Mouse (Mus musculus) midbrain, embryonic 10.5 days (tissue): ENCODE measurements at regions not wholly inside any gene's neighbourhood (a gene's known extent, or its start where the extent isn't known, plus 50 kb on each side); places are given as distances from the start of the nearest gene placed in this dataset.

Source experiments
- DNase-seq: peaks from one replicate; pipeline ENCODE4 v3.0.0-alpha.2; 2017; ENCODE audit warnings: low spot score
- H3K27ac ChIP-seq: fragments of 300-500 bp; sonication (generic); replicated peaks from 2 replicates; pipeline ENCODE4 v1.5.1; 2016; ENCODE audit warnings: mild to moderate bottlenecking
- H3K27me3 ChIP-seq: fragments of 300-500 bp; sonication (generic); 2 replicates; pipeline ENCODE4 v1.6.1; 2016; ENCODE audit warnings: low read depth, mild to moderate bottlenecking; ENCODE audit not compliant: poor library complexity, severe bottlenecking
- H3K36me3 ChIP-seq: fragments of 300-500 bp; sonication (generic); 2 replicates; pipeline ENCODE4 v1.6.1; 2016; ENCODE audit warnings: mild to moderate bottlenecking, moderate library complexity
- H3K4me1 ChIP-seq: fragments of 300-500 bp; sonication (generic); 2 replicates; pipeline ENCODE4 v1.6.1; 2016
- H3K4me3 ChIP-seq: fragments of 300-500 bp; sonication (generic); 2 replicates; pipeline ENCODE4 v1.5.1; 2016; ENCODE audit warnings: mild to moderate bottlenecking, moderate library complexity
- H3K9me3 ChIP-seq: fragments of 300-500 bp; sonication (generic); replicated peaks from 2 replicates; pipeline ENCODE4 v1.6.1; 2016; ENCODE audit warnings: mild to moderate bottlenecking
- WGBS: fragments of 180-500 bp; shearing (Covaris S2); methylation state at CpG from one replicate; pipeline ENCODE4 v1.1.7; 2016; 5-methylcytosine and 5-hydroxymethylcytosine counted together

- no peaks in the 10 kb centered on the region for H3K36me3 ChIP-seq
- H3K27me3 ChIP-seq, result no peaks in the 10 kb centered on the region
- H3K4me3 ChIP-seq, result no peak overlapping the region
- H3K4me1 ChIP-seq, result no peaks in the 10 kb centered on the region
- no peak overlapping the region for H3K27ac ChIP-seq
- WGBS, result 92% methylated on average over 3 of the region's 3 CpGs
- H3K9me3 ChIP-seq, result no peaks in the 10 kb centered on the region
- no peak for DNase-seq
Measured at GRCm38 (mm10) chr4:105509091-105509490, 280.6 kb upstream of the Gm12728 start.

GRCm38 (mm10) chr4:105510406-105510805 is 279.3 kb upstream of the Gm12728 start:
- DNase-seq, result no peak
- H3K9me3 ChIP-seq, result no peaks in the 10 kb centered on the region
- no peaks in the 10 kb centered on the region for H3K36me3 ChIP-seq
- H3K4me1 ChIP-seq, result no peaks in the 10 kb centered on the region
- no peak overlapping the region for H3K4me3 ChIP-seq
- H3K27me3 ChIP-seq, result no peaks in the 10 kb centered on the region
- WGBS, result 89% methylated on average over 1 of the region's 1 CpGs
- no peak overlapping the region for H3K27ac ChIP-seq

DNA sequence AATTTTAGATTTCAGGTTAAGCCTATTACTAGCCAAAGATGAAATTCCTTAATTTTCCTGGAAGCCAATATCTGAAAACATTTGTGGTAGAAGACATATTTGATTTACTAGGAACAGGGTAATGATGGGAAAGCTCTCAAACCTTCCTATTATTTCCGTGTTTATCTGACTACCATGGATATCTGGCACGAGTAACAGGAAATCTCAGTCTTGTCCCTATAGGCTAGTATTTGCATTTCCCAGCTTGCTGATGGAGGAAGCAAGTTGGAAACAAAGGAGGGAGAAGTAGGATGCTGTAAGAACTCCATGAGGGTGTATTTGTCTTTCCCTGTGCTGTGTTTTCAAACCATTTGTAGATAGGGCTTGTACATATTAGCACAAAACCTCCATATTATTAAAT is 264.5 kb upstream of the Gm12728 start:
- WGBS, result 68% methylated on average over 2 of the region's 2 CpGs
- no peaks in the 10 kb centered on the region for H3K36me3 ChIP-seq
- no peaks in the 10 kb centered on the region for H3K27me3 ChIP-seq
- no peak for DNase-seq
- no peaks in the 10 kb centered on the region for H3K9me3 ChIP-seq
- H3K4me3 ChIP-seq, result no peak overlapping the region
- no peaks in the 10 kb centered on the region for H3K4me1 ChIP-seq
- H3K27ac ChIP-seq, result no peak overlapping the region

DNA sequence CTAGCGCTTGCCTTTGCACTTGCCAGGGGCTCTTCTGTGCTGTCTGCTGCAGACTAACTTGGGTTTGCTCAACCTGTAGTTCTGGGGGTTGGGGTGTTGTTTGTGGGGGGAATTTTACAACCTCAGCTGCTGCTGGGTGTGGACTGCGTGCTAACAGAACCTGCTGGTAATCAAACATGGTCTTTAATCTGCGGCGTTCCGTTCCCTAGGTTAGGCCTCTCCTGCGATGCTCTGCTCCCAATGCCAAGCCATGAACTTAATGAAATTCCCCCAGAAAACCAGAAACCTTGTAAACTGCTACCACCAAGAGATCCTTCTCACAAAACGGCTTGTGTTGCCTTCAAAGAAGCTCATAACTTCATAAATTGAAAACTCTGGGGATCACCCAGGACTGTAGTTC is 262.9 kb upstream of the Gm12728 start:
- no peaks in the 10 kb centered on the region for H3K36me3 ChIP-seq
- H3K9me3 ChIP-seq, result no peaks in the 10 kb centered on the region
- no peak for DNase-seq
- H3K4me1 ChIP-seq, result no peaks in the 10 kb centered on the region
- no peak overlapping the region for H3K4me3 ChIP-seq
- H3K27ac ChIP-seq, result no peak overlapping the region
- no peaks in the 10 kb centered on the region for H3K27me3 ChIP-seq
- WGBS, result 93% methylated on average over 7 of the region's 7 CpGs

DNA sequence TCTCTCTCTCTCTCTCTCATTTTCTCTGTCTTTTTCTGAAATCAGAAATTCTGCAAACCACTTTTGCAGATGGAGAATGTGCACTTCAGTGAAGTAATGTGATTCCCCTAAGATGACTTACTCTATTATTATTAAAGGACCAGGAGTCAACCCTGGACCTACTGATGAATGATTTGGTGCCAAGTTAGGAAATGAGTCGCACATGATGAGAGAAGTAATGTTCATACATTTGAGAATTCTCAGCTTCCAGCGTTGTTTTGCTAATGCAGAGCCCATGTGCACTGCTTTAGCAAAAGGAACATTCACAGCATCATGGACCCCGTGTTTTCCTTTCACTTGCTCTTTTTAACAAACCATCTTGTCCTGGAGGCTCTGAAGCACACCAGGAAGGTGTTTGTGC is 262.4 kb upstream of the Gm12728 start:
- no peak overlapping the region for H3K27ac ChIP-seq
- no peaks in the 10 kb centered on the region for H3K4me1 ChIP-seq
- 87% methylated on average over 3 of the region's 3 CpGs for WGBS
- no peak overlapping the region for H3K4me3 ChIP-seq
- no peak for DNase-seq
- H3K9me3 ChIP-seq, result no peaks in the 10 kb centered on the region
- no peaks in the 10 kb centered on the region for H3K36me3 ChIP-seq
- H3K27me3 ChIP-seq, result no peaks in the 10 kb centered on the region

- DNase-seq, result no peak
- Histone ChIP-seq H3K27me3 (no peaks in the 10 kb centered on the region), H3K9me3 (no peaks in the 10 kb centered on the region), H3K4me3 (no peak overlapping the region), H3K27ac (no peak overlapping the region), H3K4me1 (no peaks in the 10 kb centered on the region), H3K36me3 (no peaks in the 10 kb centered on the region)
- 83% methylated on average over 16 of the region's 16 CpGs for WGBS
Measured at GRCm38 (mm10) chr4:105531651-105532425, 257.8 kb upstream of the Gm12728 start.

GRCm38 (mm10) chr4:105535451-105535850 is 254.2 kb upstream of the Gm12728 start:
- 86% methylated on average over 6 of the region's 6 CpGs for WGBS

GRCm38 (mm10) chr4:105545486-105545885 is 244.2 kb upstream of the Gm12728 start:
- Histone ChIP-seq H3K9me3 (0 out of 2 replicates have a peak, but pooled peaks cover 8% of the 10 kb centered on the region), H3K4me3 (no peak overlapping the region), H3K27me3 (no peaks in the 10 kb centered on the region), H3K36me3 (no peaks in the 10 kb centered on the region), H3K27ac (no peak overlapping the region), H3K4me1 (no peaks in the 10 kb centered on the region)
- DNase-seq, result no peak
- 90% methylated on average over 2 of the region's 2 CpGs for WGBS

More at GRCm38 (mm10) chr4:105535451-105535850, 254.2 kb upstream of the Gm12728 start:
- no peak overlapping the region for H3K4me3 ChIP-seq
- H3K4me1 ChIP-seq, result no peaks in the 10 kb centered on the region
- H3K27ac ChIP-seq, result no peak overlapping the region
- no peaks in the 10 kb centered on the region for H3K27me3 ChIP-seq
- no peaks in the 10 kb centered on the region for H3K9me3 ChIP-seq
- no peak for DNase-seq
- H3K36me3 ChIP-seq, result no peaks in the 10 kb centered on the region

GRCm38 (mm10) chr4:105549744-105550440 is 239.8 kb upstream of the Gm12728 start:
- Histone ChIP-seq H3K9me3 (0 out of 2 replicates have a peak, but pooled peaks cover 5% of the 10 kb centered on the region), H3K27ac (no peak overlapping the region), H3K4me1 (no peaks in the 10 kb centered on the region), H3K27me3 (no peaks in the 10 kb centered on the region), H3K4me3 (no peak overlapping the region), H3K36me3 (no peaks in the 10 kb centered on the region)
- DNase-seq, result peak; percentile 21
- WGBS, result 78% methylated on average over 7 of the region's 7 CpGs

DNA sequence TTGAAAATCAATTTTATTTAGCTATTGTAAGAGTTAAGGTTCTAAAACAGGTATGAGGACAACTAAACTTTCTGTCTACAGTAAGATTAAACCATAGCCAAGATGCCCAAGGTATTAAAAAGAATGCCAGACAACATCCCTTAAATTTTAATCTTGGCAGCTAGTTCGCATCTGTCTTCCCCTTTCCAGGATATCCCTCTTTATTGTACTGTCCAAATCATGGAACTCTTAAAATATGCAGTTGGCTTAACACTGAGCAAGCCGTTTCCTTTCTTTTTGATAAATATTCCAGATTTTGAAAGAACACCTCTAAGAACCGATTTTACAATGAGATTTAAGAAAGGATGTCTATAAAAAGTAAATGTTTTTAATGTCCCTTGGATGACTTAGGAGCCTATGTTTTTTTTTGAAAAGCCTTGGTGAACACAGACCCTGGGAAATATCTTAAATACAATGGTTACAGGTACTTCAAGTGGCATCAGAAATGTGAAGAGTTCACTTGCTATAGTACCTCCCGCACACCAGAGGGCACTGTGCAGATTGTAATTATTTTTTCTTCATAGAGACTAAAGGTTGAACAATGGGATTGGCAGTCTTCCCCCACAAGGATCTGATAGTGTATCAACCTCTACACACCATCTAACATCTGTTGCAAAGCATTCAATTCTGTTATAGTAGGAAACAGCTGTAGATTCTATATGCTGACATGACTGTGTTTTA is 237.5 kb upstream of the Gm12728 start:
- Histone ChIP-seq H3K27me3 (no peaks in the 10 kb centered on the region), H3K4me1 (no peaks in the 10 kb centered on the region), H3K27ac (no peak overlapping the region), H3K4me3 (no peak overlapping the region), H3K36me3 (no peaks in the 10 kb centered on the region), H3K9me3 (no peaks in the 10 kb centered on the region)
- 92% methylated on average over 4 of the region's 4 CpGs for WGBS
- no peak for DNase-seq

GRCm38 (mm10) chr4:105554994-105555393 is 234.7 kb upstream of the Gm12728 start:
- 91% methylated on average over 8 of the region's 8 CpGs for WGBS
- Histone ChIP-seq H3K36me3 (no peaks in the 10 kb centered on the region), H3K4me1 (no peaks in the 10 kb centered on the region), H3K27me3 (no peaks in the 10 kb centered on the region), H3K4me3 (no peak overlapping the region), H3K27ac (no peak overlapping the region), H3K9me3 (no peaks in the 10 kb centered on the region)
- no peak for DNase-seq

DNA sequence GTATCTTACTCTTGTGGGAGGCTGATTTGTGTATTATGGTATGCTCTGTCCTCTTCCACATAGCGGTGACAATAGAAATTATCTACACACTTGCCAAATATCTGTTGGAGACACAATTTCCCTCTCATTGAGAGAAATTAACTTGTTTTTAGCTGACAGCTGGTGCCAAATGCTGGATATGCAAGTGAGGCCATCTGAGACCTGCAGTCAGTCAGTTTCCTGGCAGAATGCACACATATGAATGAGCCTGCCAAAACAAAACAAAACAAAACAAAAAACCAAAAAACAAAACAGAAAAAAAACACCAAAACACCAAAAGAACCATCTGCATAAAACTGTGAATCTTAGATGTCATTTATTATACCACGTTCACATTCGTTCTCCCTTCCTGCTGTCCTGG is 233.7 kb upstream of the Gm12728 start:
- 93% methylated on average over 3 of the region's 3 CpGs for WGBS
- Histone ChIP-seq H3K4me1 (no peaks in the 10 kb centered on the region), H3K27me3 (no peaks in the 10 kb centered on the region), H3K4me3 (no peak overlapping the region), H3K36me3 (no peaks in the 10 kb centered on the region), H3K27ac (no peak overlapping the region), H3K9me3 (no peaks in the 10 kb centered on the region)
- DNase-seq, result no peak

- 92% methylated on average over 2 of the region's 2 CpGs for WGBS
Measured at GRCm38 (mm10) chr4:105557396-105557795, 232.3 kb upstream of the Gm12728 start.

More at GRCm38 (mm10) chr4:105557396-105557795, 232.3 kb upstream of the Gm12728 start:
- Histone ChIP-seq H3K36me3 (no peaks in the 10 kb centered on the region), H3K9me3 (no peaks in the 10 kb centered on the region), H3K27ac (no peak overlapping the region), H3K27me3 (no peaks in the 10 kb centered on the region), H3K4me1 (no peaks in the 10 kb centered on the region), H3K4me3 (no peak overlapping the region)
- DNase-seq, result no peak
